Mouse (Mus musculus) embryonic fibroblast, embryonic 13.5 days (primary cell): Measurements from ENCODE around the gene Tab1.

Experiments used
- CTCF ChIP-seq: IDR thresholded peaks from 2 replicates; pipeline ENCODE4 v1.5.1; 2011; ENCODE audit warnings: mild to moderate bottlenecking, control low read depth, low read length, moderate library complexity, borderline replicate concordance; ENCODE audit not compliant: insufficient read depth
- POLR2A ChIP-seq: IDR thresholded peaks from 2 replicates; pipeline ENCODE4 v1.6.1; 2011; ENCODE audit warnings: low read depth, mild to moderate bottlenecking, control low read depth, low read length, moderate library complexity

DNA sequence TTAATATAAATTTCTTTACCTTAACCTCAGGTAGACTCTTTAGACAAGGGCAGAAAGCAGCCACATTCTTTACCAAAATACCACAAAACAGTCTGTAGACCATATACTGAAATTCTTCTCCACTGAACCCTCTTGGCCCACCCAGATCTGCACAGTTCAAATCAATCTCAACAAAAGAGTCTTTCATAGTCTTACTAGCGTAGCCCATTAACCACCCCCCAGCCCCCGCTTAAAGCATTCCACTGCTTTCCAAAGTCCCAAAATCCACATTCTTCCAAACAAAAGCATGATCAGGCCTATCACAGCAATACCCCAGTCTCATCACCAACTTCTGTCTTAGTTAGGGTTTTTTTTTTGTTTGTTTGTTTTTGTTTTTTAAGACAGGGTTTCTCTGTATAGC is 66.6 kb downstream of the Tab1 start:
- no peak for TF ChIP-seq CTCF
- no peak for TF ChIP-seq POLR2A
